ENCODE assay signal across 16 mouse cellular contexts in genomic region chr11:5041144-5041780, GRCm38 (mm10). TPM values are rescaled to one million over a fixed set of nuclear protein-coding genes. Genes with fewer than 3 reads are reported as not detected.
DNase-seq lines count a peak whose midpoint lies in the region; ATAC-seq and TF ChIP-seq lines count a peak whose summit lies in the region.
"Had no signal": no experiment of that assay in that cellular context is flagged by ENCODE, and none has a peak within 500 bp of the region (broad histone marks: within the 10 kb centered on the region; RNA-seq: fewer than 3 reads in every experiment).

No protein-coding gene starts in this region.

- no peak overlapping the region for H3K4me2 ChIP-seq in heart, embryonic 11.5 days
- H3K4me2 ChIP-seq in embryonic facial prominence, embryonic 13.5 days: no peak overlapping the region
- H3K4me2 ChIP-seq in midbrain, postnatal 0 days (ENCODE audit: low read depth, low read length, poor library complexity, severe bottlenecking): no peak overlapping the region
- H3K4me2 ChIP-seq: intestine, embryonic 15.5 days had no signal

- peaks cover 16% of the 10 kb centered on the region; the same call in 1 of the 2 replicates for H3K36me3 ChIP-seq in heart, embryonic 11.5 days (ENCODE audit: control insufficient read depth, insufficient read depth, low read length)
- peaks cover 67% of the 10 kb centered on the region for H3K36me3 ChIP-seq in heart, embryonic 10.5 days
- H3K36me3 ChIP-seq in embryonic facial prominence, embryonic 13.5 days: peaks cover 68% of the 10 kb centered on the region
- H3K36me3 ChIP-seq in thymus, adult 2 months (ENCODE audit: control insufficient read depth, insufficient read depth, low read length): peaks cover 25% of the 10 kb centered on the region
- H3K36me3 ChIP-seq in midbrain, postnatal 0 days (ENCODE audit: insufficient read depth, low read length): peaks cover 67% of the 10 kb centered on the region

- H3K4me3 ChIP-seq in heart, embryonic 11.5 days (ENCODE audit: low read depth, low read length): no peak overlapping the region
- H3K4me3 ChIP-seq in heart, embryonic 10.5 days: no peak overlapping the region
- H3K4me3 ChIP-seq in embryonic facial prominence, embryonic 13.5 days: no peak overlapping the region
- H3K4me3 ChIP-seq in thymus, adult 2 months (ENCODE audit: control insufficient read depth, insufficient read depth, low read length): no peak overlapping the region
- no peak overlapping the region for H3K4me3 ChIP-seq in midbrain, postnatal 0 days (ENCODE audit: low read depth, low read length)
- H3K4me3 ChIP-seq: erythroblast, embryonic 14.5 days; intestine, embryonic 15.5 days had no signal

- 59% methylated on average over 18 of the region's 18 CpGs for WGBS in heart, embryonic 11.5 days (ENCODE audit: insufficient replicate concordance)
- 64% methylated on average over 18 of the region's 18 CpGs for WGBS in heart, embryonic 10.5 days
- WGBS in embryonic facial prominence, embryonic 13.5 days: 76% methylated on average over 18 of the region's 18 CpGs
- WGBS in thymus, adult 2 months: 92% methylated on average over 18 of the region's 18 CpGs
- 85% methylated on average over 18 of the region's 18 CpGs for WGBS in midbrain, postnatal 0 days

- no peak for DNase-seq in heart, embryonic 10.5 days (ENCODE audit: low spot score)
- DNase-seq in layer of hippocampus, postnatal 25 days (ENCODE audit: extremely low spot score in 1 of 2, low spot score in 1 of 2): peak; percentile 46 to 51
- peak; percentile 82 to 85 for DNase-seq in right cerebral cortex, adult 2 months (ENCODE audit: low spot score in 2 of 2)
- DNase-seq in thymus, adult 2 months: no peak
- DNase-seq in midbrain, postnatal 0 days (ENCODE audit: low spot score): no peak
- DNase-seq in B cell, adult 2 months: no peak
- DNase-seq: adrenal gland, postnatal 36 days; heart, adult 18-20 months; lung, postnatal 4 days; midbrain, embryonic 14.5 days had no signal

- no peaks in the 10 kb centered on the region for H3K9me3 ChIP-seq in heart, embryonic 11.5 days (replicated peaks; ENCODE audit: control insufficient read depth, low read length)
- H3K9me3 ChIP-seq in heart, embryonic 10.5 days: no peaks in the 10 kb centered on the region
- H3K9me3 ChIP-seq in embryonic facial prominence, embryonic 13.5 days: no peaks in the 10 kb centered on the region
- H3K9me3 ChIP-seq in midbrain, postnatal 0 days (ENCODE audit: low read length): no peaks in the 10 kb centered on the region
- H3K9me3 ChIP-seq: intestine, embryonic 15.5 days had no signal

- no peak for TF ChIP-seq POLR2A in thymus, adult 2 months (IDR thresholded peaks at IDR 0.05; ENCODE audit: control insufficient read depth, extremely low read depth, insufficient read depth, low read length, poor library complexity)

- TF ChIP-seq CTCF in thymus, adult 2 months (IDR thresholded peaks at IDR 0.05; ENCODE audit: borderline replicate concordance, control insufficient read depth, extremely low read depth, insufficient read depth, low read length, poor library complexity): no peak
- no peak for TF ChIP-seq CTCF in midbrain, postnatal 0 days (IDR thresholded peaks at IDR 0.05)

- no peaks in the 10 kb centered on the region for H3K27me3 ChIP-seq in heart, embryonic 11.5 days (ENCODE audit: control insufficient read depth, insufficient read depth, low read length)
- H3K27me3 ChIP-seq in heart, embryonic 10.5 days (ENCODE audit: insufficient read depth, poor library complexity, severe bottlenecking): no peaks in the 10 kb centered on the region
- no peaks in the 10 kb centered on the region for H3K27me3 ChIP-seq in embryonic facial prominence, embryonic 13.5 days
- no peaks in the 10 kb centered on the region for H3K27me3 ChIP-seq in thymus, adult 2 months (ENCODE audit: control insufficient read depth, insufficient read depth, low read length)
- no peaks in the 10 kb centered on the region for H3K27me3 ChIP-seq in midbrain, postnatal 0 days (ENCODE audit: insufficient read depth, low read length)
- H3K27me3 ChIP-seq: intestine, embryonic 15.5 days had no signal

- ATAC-seq in heart, embryonic 11.5 days (replicated peaks; ENCODE audit: insufficient number of reproducible peaks, low FRiP score, low TSS enrichment): peak; percentile 25; the same call in 1 of the 2 replicates
- ATAC-seq in embryonic facial prominence, embryonic 13.5 days (ENCODE audit: insufficient number of reproducible peaks, insufficient read depth, low FRiP score, low TSS enrichment, low read depth): no peak
- ATAC-seq in midbrain, postnatal 0 days (ENCODE audit: low FRiP score): no peak
- ATAC-seq: intestine, embryonic 15.5 days had no signal

- H3K4me1 ChIP-seq in heart, embryonic 11.5 days (ENCODE audit: control insufficient read depth, insufficient read depth, low read length): peaks cover 14% of the 10 kb centered on the region
- peaks cover 18% of the 10 kb centered on the region for H3K4me1 ChIP-seq in heart, embryonic 10.5 days
- no peaks in the 10 kb centered on the region for H3K4me1 ChIP-seq in embryonic facial prominence, embryonic 13.5 days
- no peaks in the 10 kb centered on the region for H3K4me1 ChIP-seq in thymus, adult 2 months (replicated peaks; ENCODE audit: control insufficient read depth, insufficient read depth, low read length)
- no peaks in the 10 kb centered on the region for H3K4me1 ChIP-seq in midbrain, postnatal 0 days (ENCODE audit: insufficient read depth, low read length)
- H3K4me1 ChIP-seq: intestine, embryonic 15.5 days had no signal

- H3K27ac ChIP-seq in heart, embryonic 11.5 days (ENCODE audit: low read depth, low read length): no peak overlapping the region
- H3K27ac ChIP-seq in heart, embryonic 10.5 days: no peak overlapping the region
- H3K27ac ChIP-seq in embryonic facial prominence, embryonic 13.5 days: no peak overlapping the region
- no peak overlapping the region for H3K27ac ChIP-seq in thymus, adult 2 months (ENCODE audit: control insufficient read depth, insufficient read depth, low read length)
- no peak overlapping the region for H3K27ac ChIP-seq in midbrain, postnatal 0 days (ENCODE audit: low read depth, low read length)
- H3K27ac ChIP-seq: intestine, embryonic 15.5 days had no signal

- no peak overlapping the region for H3K9ac ChIP-seq in heart, embryonic 11.5 days (ENCODE audit: low read depth, low read length)
- 0 out of 2 replicates have a peak overlapping the region, but pooled peaks have one; percentile 44 for H3K9ac ChIP-seq in embryonic facial prominence, embryonic 13.5 days
- H3K9ac ChIP-seq in midbrain, postnatal 0 days (replicated peaks; ENCODE audit: low read length, poor library complexity, severe bottlenecking): no peak overlapping the region
- H3K9ac ChIP-seq: intestine, embryonic 15.5 days had no signal

RNA-seq across cellular contexts. Expression of gene Rasl10a, which starts 16.7 kb away (rescaled TPM):
- 0.92 and 1.1 TPM in 2 replicates for polyA plus RNA-seq in heart, embryonic 11.5 days (2014; fragmentation: Nextera tagmentation; extraction: Ambion mirVana)
- polyA plus RNA-seq in heart, embryonic 10.5 days (2016; fragmentation: Nextera tagmentation; extraction: Ambion mirVana): 1.1 and 1.4 TPM in 2 replicates
- 0.29 and 0.49 TPM in 2 replicates for polyA plus RNA-seq in embryonic facial prominence, embryonic 13.5 days (2015; fragmentation: Nextera tagmentation; extraction: Ambion mirVana)
- 10 to 100 TPM; 76.8 to 94.0 TPM for total RNA-seq in layer of hippocampus, postnatal 25 days (2021)
- polyA plus RNA-seq in thymus, adult 2 months (2012; rRNA removed): 5.1 and 6.5 TPM in 2 replicates
- total RNA-seq in midbrain, postnatal 0 days (2014; rRNA removed): 3.1 and 6.2 TPM in 2 replicates
- 3.6 and 4.6 TPM in 2 replicates for polyA plus RNA-seq in midbrain, postnatal 0 days (2015; fragmentation: Nextera tagmentation; extraction: Ambion mirVana)
- total RNA-seq: common myeloid progenitor, adult 5-6 weeks; hematopoietic stem cell, adult 5-6 weeks had no signal
- polyA plus RNA-seq: erythroblast, embryonic 14.5 days had no signal

RNA-seq across cellular contexts. Expression of gene Gas2l1, which starts 23.9 kb away (rescaled TPM):
- 23.2 and 26.3 TPM in 2 replicates for polyA plus RNA-seq in heart, embryonic 11.5 days (2014; fragmentation: Nextera tagmentation; extraction: Ambion mirVana)
- polyA plus RNA-seq in heart, embryonic 10.5 days (2016; fragmentation: Nextera tagmentation; extraction: Ambion mirVana): 27.0 and 34.4 TPM in 2 replicates
- 25.8 and 30.0 TPM in 2 replicates for polyA plus RNA-seq in embryonic facial prominence, embryonic 13.5 days (2015; fragmentation: Nextera tagmentation; extraction: Ambion mirVana)
- 10 to 100 TPM; 92.4 to 95.2 TPM for total RNA-seq in layer of hippocampus, postnatal 25 days (2021)
- 24.9 and 27.3 TPM in 2 replicates for polyA plus RNA-seq in thymus, adult 2 months (2012; rRNA removed)
- total RNA-seq in midbrain, postnatal 0 days (2014; rRNA removed): 33.8 and 43.8 TPM in 2 replicates
- 17.6 and 18.5 TPM in 2 replicates for polyA plus RNA-seq in midbrain, postnatal 0 days (2015; fragmentation: Nextera tagmentation; extraction: Ambion mirVana)
- total RNA-seq: common myeloid progenitor, adult 5-6 weeks had no signal

RNA-seq across cellular contexts. Expression of gene Ap1b1, which starts 54.6 kb away (rescaled TPM):
- polyA plus RNA-seq in heart, embryonic 11.5 days (2014; fragmentation: Nextera tagmentation; extraction: Ambion mirVana): 47.6 and 57.9 TPM in 2 replicates
- 55.7 and 62.6 TPM in 2 replicates for polyA plus RNA-seq in heart, embryonic 10.5 days (2016; fragmentation: Nextera tagmentation; extraction: Ambion mirVana)
- polyA plus RNA-seq in embryonic facial prominence, embryonic 13.5 days (2015; fragmentation: Nextera tagmentation; extraction: Ambion mirVana): 47.2 and 49.1 TPM in 2 replicates
- 100 to 1,000 TPM; 134 to 146 TPM for total RNA-seq in layer of hippocampus, postnatal 25 days (2021)
- polyA plus RNA-seq in thymus, adult 2 months (2012; rRNA removed): 129 and 140 TPM in 2 replicates
- 122 and 130 TPM in 2 replicates for total RNA-seq in midbrain, postnatal 0 days (2014; rRNA removed)
- polyA plus RNA-seq in midbrain, postnatal 0 days (2015; fragmentation: Nextera tagmentation; extraction: Ambion mirVana): 94.8 and 99.5 TPM in 2 replicates

RNA-seq across cellular contexts. Expression of gene Rhbdd3, which starts 57.5 kb away (rescaled TPM):
- polyA plus RNA-seq in heart, embryonic 11.5 days (2014; fragmentation: Nextera tagmentation; extraction: Ambion mirVana): 23.5 and 25.7 TPM in 2 replicates
- polyA plus RNA-seq in heart, embryonic 10.5 days (2016; fragmentation: Nextera tagmentation; extraction: Ambion mirVana): 34.2 and 35.0 TPM in 2 replicates
- 22.3 and 27.9 TPM in 2 replicates for polyA plus RNA-seq in embryonic facial prominence, embryonic 13.5 days (2015; fragmentation: Nextera tagmentation; extraction: Ambion mirVana)
- total RNA-seq in layer of hippocampus, postnatal 25 days (2021): 10 to 100 TPM; 20.7 to 23.6 TPM
- polyA plus RNA-seq in thymus, adult 2 months (2012; rRNA removed): 28.6 and 31.3 TPM in 2 replicates
- total RNA-seq in midbrain, postnatal 0 days (2014; rRNA removed): 48.0 and 67.1 TPM in 2 replicates
- polyA plus RNA-seq in midbrain, postnatal 0 days (2015; fragmentation: Nextera tagmentation; extraction: Ambion mirVana): 50.4 and 54.6 TPM in 2 replicates

RNA-seq across cellular contexts. Expression of gene Ewsr1, which starts 57.8 kb away (rescaled TPM):
- polyA plus RNA-seq in heart, embryonic 11.5 days (2014; fragmentation: Nextera tagmentation; extraction: Ambion mirVana): 255 and 322 TPM in 2 replicates
- 569 and 680 TPM in 2 replicates for polyA plus RNA-seq in heart, embryonic 10.5 days (2016; fragmentation: Nextera tagmentation; extraction: Ambion mirVana)
- 859 and 909 TPM in 2 replicates for polyA plus RNA-seq in embryonic facial prominence, embryonic 13.5 days (2015; fragmentation: Nextera tagmentation; extraction: Ambion mirVana)
- total RNA-seq in layer of hippocampus, postnatal 25 days (2021): 100 to 1,000 TPM; 260 to 353 TPM
- polyA plus RNA-seq in thymus, adult 2 months (2012; rRNA removed): 1,137 and 1,289 TPM in 2 replicates
- 315 and 338 TPM in 2 replicates for total RNA-seq in midbrain, postnatal 0 days (2014; rRNA removed)
- polyA plus RNA-seq in midbrain, postnatal 0 days (2015; fragmentation: Nextera tagmentation; extraction: Ambion mirVana): 353 and 371 TPM in 2 replicates

Comparison
In these comparisons a context has a peak if more than half of its experiments do, and no peak if none do; other contexts are left out.
1. DNase-seq: peak in layer of hippocampus, postnatal 25 days (2 of 2) and right cerebral cortex, adult 2 months (2 of 2); none in heart, embryonic 10.5 days (single experiment), thymus, adult 2 months (single experiment), midbrain, postnatal 0 days (single experiment) and B cell, adult 2 months (0 of 2).